Mouse (Mus musculus) ES-Bruce4 (cell line): Measurements from ENCODE around the gene Ttc30b. TPM values are rescaled to one million over a fixed set of nuclear protein-coding genes. Genes with fewer than 3 reads are reported as not detected.

Source experiments
- H3K27ac ChIP-seq: 2 replicates; pipeline ENCODE4 v1.5.1; 2012; ENCODE audit warnings: low read length, inconsistent platforms; ENCODE audit not compliant: insufficient read depth
- H3K27me3 ChIP-seq: 2 replicates; pipeline ENCODE4 v1.6.1; 2012; ENCODE audit warnings: mild to moderate bottlenecking, low read length, inconsistent platforms; ENCODE audit not compliant: control insufficient read depth, poor library complexity, insufficient read depth, severe bottlenecking
- H3K36me3 ChIP-seq: 2 replicates; pipeline ENCODE4 v1.6.1; 2012; ENCODE audit warnings: inconsistent platforms, mild to moderate bottlenecking, low read length, moderate library complexity; ENCODE audit not compliant: control insufficient read depth, poor library complexity, insufficient read depth, severe bottlenecking
- H3K4me1 ChIP-seq: one replicate; pipeline ENCODE4 v1.8.1; 2011; ENCODE audit warnings: low read length; ENCODE audit not compliant: control insufficient read depth, insufficient read depth
- H3K4me3 ChIP-seq: 2 replicates; pipeline ENCODE4 v1.5.1; 2011; ENCODE audit warnings: low read depth, mild to moderate bottlenecking, low read length
- H3K9ac ChIP-seq: 2 replicates; pipeline ENCODE4 v1.6.1; 2012; ENCODE audit warnings: low read depth, mild to moderate bottlenecking, inconsistent platforms; ENCODE audit not compliant: poor library complexity, severe bottlenecking
- H3K9me3 ChIP-seq: replicated peaks from 2 replicates; pipeline ENCODE4 v1.6.1; 2012; ENCODE audit warnings: mild to moderate bottlenecking, low read length, inconsistent platforms; ENCODE audit not compliant: control insufficient read depth, poor library complexity, insufficient read depth, severe bottlenecking
- CTCF ChIP-seq: IDR thresholded peaks from one replicate; pipeline ENCODE4 v1.8.1; 2011; ENCODE audit warnings: low read depth, low read length
- EP300 ChIP-seq: IDR thresholded peaks from 2 replicates; pipeline ENCODE4 v1.6.1; 2011; ENCODE audit warnings: low read depth, low read length; ENCODE audit not compliant: insufficient read depth
- POLR2A ChIP-seq: IDR thresholded peaks from one replicate; pipeline ENCODE4 v1.8.1; 2011; ENCODE audit warnings: low read length; ENCODE audit not compliant: insufficient read depth
- polyA plus RNA-seq: library from polyadenylated mRNA; stranded (reverse); fragments of >200 nt; gene quantifications from 2 replicates; pipeline ENCODE4 v1.2.4, GENCODE M21; 2011; ENCODE audit warnings: low read depth; ENCODE audit not compliant: missing spikeins, insufficient read depth, insufficient read length

The Ttc30b gene
- polyA plus RNA-seq, 1 experiment: 0.87 TPM

- Histone ChIP-seq H3K36me3 (no peaks in the 10 kb centered on the region), H3K4me1 (no peaks in the 10 kb centered on the region), H3K27ac (no peak overlapping the region), H3K9ac (no peak overlapping the region), H3K9me3 (no peaks in the 10 kb centered on the region), H3K4me3 (no peak overlapping the region), H3K27me3 (no peaks in the 10 kb centered on the region)
- TF ChIP-seq EP300 (no peak), CTCF (no peak), POLR2A (no peak)
Observed at GRCm38 (mm10) chr2:75901869-75902268, 36.5 kb downstream of the Ttc30b start.

- H3K4me3 ChIP-seq: no peak overlapping the region
- H3K36me3 ChIP-seq: no peaks in the 10 kb centered on the region
- H3K4me1 ChIP-seq: no peaks in the 10 kb centered on the region
- no peaks in the 10 kb centered on the region for H3K27me3 ChIP-seq
- no peak overlapping the region for H3K9ac ChIP-seq
- TF ChIP-seq EP300: no peak
- no peak for TF ChIP-seq CTCF
- TF ChIP-seq POLR2A: no peak
- no peaks in the 10 kb centered on the region for H3K9me3 ChIP-seq
- no peak overlapping the region for H3K27ac ChIP-seq
Observed at GRCm38 (mm10) chr2:75900281-75900680, 38.1 kb downstream of the Ttc30b start.

DNA sequence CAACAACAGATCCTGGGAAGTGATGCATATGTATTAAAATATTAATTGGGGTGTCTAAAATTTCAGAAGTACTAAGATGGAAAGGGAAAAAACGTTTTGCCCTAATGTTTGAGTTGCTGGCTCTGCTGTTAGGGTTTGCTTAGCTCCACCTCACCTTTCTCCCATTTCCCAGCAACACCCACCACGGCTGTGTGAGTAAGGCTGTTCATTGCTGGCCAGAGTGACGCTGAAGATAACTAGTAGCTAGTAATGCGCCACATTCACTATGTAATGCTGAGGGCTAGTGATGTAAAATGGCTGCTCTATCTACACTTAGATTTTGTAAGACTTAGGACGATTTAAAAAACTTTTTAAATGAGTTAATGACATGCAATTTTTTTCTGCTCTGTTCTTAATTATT is 42.7 kb downstream of the Ttc30b start:
- H3K4me3 ChIP-seq: no peak overlapping the region
- H3K9me3 ChIP-seq: no peaks in the 10 kb centered on the region
- H3K36me3 ChIP-seq: no peaks in the 10 kb centered on the region
- H3K27me3 ChIP-seq: no peaks in the 10 kb centered on the region
- H3K27ac ChIP-seq: no peak overlapping the region
- no peaks in the 10 kb centered on the region for H3K4me1 ChIP-seq
- no peak for TF ChIP-seq CTCF
- no peak for TF ChIP-seq EP300
- TF ChIP-seq POLR2A: no peak
- H3K9ac ChIP-seq: no peak overlapping the region

- H3K9me3 ChIP-seq: no peaks in the 10 kb centered on the region
- no peaks in the 10 kb centered on the region for H3K36me3 ChIP-seq
- H3K4me3 ChIP-seq: no peak overlapping the region
- TF ChIP-seq POLR2A (no peak), EP300 (no peak), CTCF (no peak)
- H3K27me3 ChIP-seq: no peaks in the 10 kb centered on the region
- H3K27ac ChIP-seq: no peak overlapping the region
- H3K4me1 ChIP-seq: no peaks in the 10 kb centered on the region
- no peak overlapping the region for H3K9ac ChIP-seq
Observed at GRCm38 (mm10) chr2:75891981-75892380, 46.4 kb downstream of the Ttc30b start.

Other genes with a start within 250 kb of the Ttc30b start
- 103 and 105 TPM in 2 replicates for gene Nfe2l2, start 233.9 kb downstream of the Ttc30b start, polyA plus RNA-seq
- gene Agps, start 106.4 kb downstream of the Ttc30b start, polyA plus RNA-seq: 99.7 and 130 TPM in 2 replicates
- not detected in 2 replicates for gene Ttc30a2, start 39.6 kb upstream of the Ttc30b start, polyA plus RNA-seq
- gene Ttc30a1, start 43.4 kb upstream of the Ttc30b start, polyA plus RNA-seq: 2.6 and 3.3 TPM in 2 replicates